ENCODE assay signal across 29 mouse cellular contexts in genomic region chr6:127392799-127393172, GRCm38 (mm10). TPM values are rescaled to one million over a fixed set of nuclear protein-coding genes. Genes with fewer than 3 reads are reported as not detected.
DNase-seq lines count a peak whose midpoint lies in the region; ATAC-seq and TF ChIP-seq lines count a peak whose summit lies in the region.
"Had no signal": no experiment of that assay in that cellular context is flagged by ENCODE, and none has a peak within 500 bp of the region (broad histone marks: within the 10 kb centered on the region; RNA-seq: fewer than 3 reads in every experiment).

No protein-coding gene starts in this region.

- ATAC-seq in lung, embryonic 14.5 days (ENCODE audit: insufficient read depth), result no peak
- peak; percentile 40 for ATAC-seq in erythroblast, adult 5-6 weeks (replicated peaks; ENCODE audit: low FRiP score, poor library complexity, severe bottlenecking)
- no peak for ATAC-seq in liver, postnatal 0 days
- ATAC-seq: activated CD4-positive, CD25-positive, alpha-beta regulatory T cell, adult 4 months; forebrain, embryonic 15.5 days; inflammation-experienced regulatory T-cells, adult 6 months had no signal

- no peak overlapping the region for H3K4me2 ChIP-seq in lung, embryonic 14.5 days
- H3K4me2 ChIP-seq in liver, postnatal 0 days (ENCODE audit: low read depth, low read length), result peak overlapping the region; percentile 35
- H3K4me2 ChIP-seq: embryonic facial prominence, embryonic 15.5 days; forebrain, embryonic 15.5 days; heart, embryonic 12.5 days; hindbrain, embryonic 14.5 days; kidney, embryonic 15.5 days; neural tube, embryonic 13.5 days had no signal

- no peak overlapping the region for H3K9ac ChIP-seq in lung, embryonic 14.5 days
- no peak overlapping the region for H3K9ac ChIP-seq in MEL (ENCODE audit: control insufficient read depth, low read depth, low read length, poor library complexity, severe bottlenecking)
- H3K9ac ChIP-seq in liver, postnatal 0 days (replicated peaks), result no peak overlapping the region
- H3K9ac ChIP-seq: embryonic facial prominence, embryonic 15.5 days; forebrain, embryonic 15.5 days; heart, embryonic 12.5 days; hindbrain, embryonic 14.5 days; kidney, embryonic 15.5 days; midbrain, embryonic 12.5 days; neural tube, embryonic 13.5 days had no signal

- no peak for TF ChIP-seq RAD21 in MEL (IDR thresholded peaks at IDR 0.05; ENCODE audit: low read depth, low read length)

- no peak for TF ChIP-seq CTCF in lung, embryonic 14.5 days (IDR thresholded peaks at IDR 0.05; ENCODE audit: low read depth)
- TF ChIP-seq CTCF in MEL (IDR thresholded peaks at IDR 0.05 in 2 of 3, conservative IDR thresholded peaks at IDR 0.05 in 1 of 3; ENCODE audit: control insufficient read depth in 1 of 3, insufficient read depth in 1 of 3, low read depth in 2 of 3, low read length in 3 of 3, poor library complexity in 1 of 3, severe bottlenecking in 1 of 3), result no peak
- no peak for TF ChIP-seq CTCF in liver, postnatal 0 days (IDR thresholded peaks at IDR 0.05; ENCODE audit: low read depth)

- no peak overlapping the region for H3K4me3 ChIP-seq in lung, embryonic 14.5 days (ENCODE audit: low read depth, low read length)
- no peak overlapping the region for H3K4me3 ChIP-seq in MEL (ENCODE audit: control insufficient read depth in 1 of 2, insufficient read depth in 1 of 2, low read depth in 2 of 2, low read length in 2 of 2)
- no peak overlapping the region for H3K4me3 ChIP-seq in liver, postnatal 0 days (ENCODE audit: low read depth, low read length)
- H3K4me3 ChIP-seq: embryonic facial prominence, embryonic 10.5 days; embryonic facial prominence, embryonic 15.5 days; forebrain, embryonic 15.5 days; heart, adult 2 months; heart, embryonic 12.5 days; kidney, embryonic 15.5 days; midbrain, embryonic 12.5 days; neural tube, embryonic 13.5 days had no signal

- no peaks in the 10 kb centered on the region for H3K9me3 ChIP-seq in lung, embryonic 14.5 days (ENCODE audit: low read depth, low read length)
- no peaks in the 10 kb centered on the region for H3K9me3 ChIP-seq in MEL (replicated peaks; ENCODE audit: insufficient read depth, low read length)
- no peaks in the 10 kb centered on the region for H3K9me3 ChIP-seq in liver, postnatal 0 days (ENCODE audit: low read length)
- H3K9me3 ChIP-seq: embryonic facial prominence, embryonic 10.5 days; embryonic facial prominence, embryonic 15.5 days; forebrain, embryonic 15.5 days; heart, embryonic 12.5 days; kidney, embryonic 15.5 days; midbrain, embryonic 12.5 days; neural tube, embryonic 13.5 days had no signal

- H3K4me1 ChIP-seq in lung, embryonic 14.5 days (ENCODE audit: insufficient read depth), result no peaks in the 10 kb centered on the region
- H3K4me1 ChIP-seq in MEL (ENCODE audit: control insufficient read depth in 1 of 2, insufficient read depth in 2 of 2, low read length in 2 of 2), result peaks cover 0 to 21% of the 10 kb centered on the region in 2 experiments; a peak in 3 of 4 replicates
- peaks cover 11% of the 10 kb centered on the region for H3K4me1 ChIP-seq in liver, postnatal 0 days (ENCODE audit: insufficient read depth)
- H3K4me1 ChIP-seq: embryonic facial prominence, embryonic 15.5 days had no signal

- no peaks in the 10 kb centered on the region for H3K27me3 ChIP-seq in lung, embryonic 14.5 days (ENCODE audit: insufficient read depth, low read length)
- H3K27me3 ChIP-seq in MEL (ENCODE audit: control insufficient read depth in 1 of 2, insufficient read depth in 2 of 2, low read length in 2 of 2), result no peaks in the 10 kb centered on the region
- no peaks in the 10 kb centered on the region for H3K27me3 ChIP-seq in liver, postnatal 0 days (ENCODE audit: insufficient read depth, low read length)
- H3K27me3 ChIP-seq: embryonic facial prominence, embryonic 15.5 days; forebrain, embryonic 15.5 days; heart, embryonic 12.5 days; kidney, embryonic 15.5 days; neural tube, embryonic 13.5 days had no signal

- 84% methylated on average over 1 of the region's 1 CpGs for WGBS in lung, embryonic 14.5 days
- WGBS in liver, postnatal 0 days (ENCODE audit: insufficient replicate concordance), result 47% methylated on average over 1 of the region's 1 CpGs

- H3K27ac ChIP-seq in lung, embryonic 14.5 days (ENCODE audit: low read depth), result peak overlapping the region; percentile 59
- H3K27ac ChIP-seq in MEL (ENCODE audit: control insufficient read depth, low read depth, low read length), result no peak overlapping the region
- 0 out of 2 replicates have a peak overlapping the region, but pooled peaks have one; percentile 46 for H3K27ac ChIP-seq in liver, postnatal 0 days (ENCODE audit: low read depth)
- H3K27ac ChIP-seq: embryonic facial prominence, embryonic 15.5 days; forebrain, embryonic 15.5 days; heart, adult 2 months; hindbrain, embryonic 14.5 days; kidney, embryonic 15.5 days; neural tube, embryonic 13.5 days; stomach, postnatal 0 days had no signal

- no peaks in the 10 kb centered on the region for H3K36me3 ChIP-seq in lung, embryonic 14.5 days (ENCODE audit: insufficient read depth)
- peaks cover 0 to 11% of the 10 kb centered on the region in 2 experiments; a peak in 1 of 4 replicates for H3K36me3 ChIP-seq in MEL (ENCODE audit: control insufficient read depth in 1 of 2, insufficient read depth in 2 of 2, low read length in 2 of 2)
- H3K36me3 ChIP-seq in liver, postnatal 0 days (replicated peaks; ENCODE audit: insufficient read depth, low read length), result no peaks in the 10 kb centered on the region
- H3K36me3 ChIP-seq: embryonic facial prominence, embryonic 10.5 days; embryonic facial prominence, embryonic 15.5 days; forebrain, embryonic 15.5 days; heart, embryonic 12.5 days; kidney, embryonic 15.5 days; midbrain, embryonic 12.5 days; neural tube, embryonic 13.5 days had no signal

- no peak for TF ChIP-seq POLR2A in MEL (IDR thresholded peaks at IDR 0.05; ENCODE audit: control insufficient read depth in 1 of 2, insufficient read depth in 1 of 2, low read depth in 1 of 2, low read length in 2 of 2, poor library complexity in 1 of 2)

- no peak for TF ChIP-seq EP300 in MEL (IDR thresholded peaks at IDR 0.05; ENCODE audit: low read depth in 1 of 2, low read length in 2 of 2)
- TF ChIP-seq EP300 in liver, postnatal 0 days (IDR thresholded peaks at IDR 0.05; ENCODE audit: low read depth), result no peak

- no peaks in the 10 kb centered on the region for H3K79me2 ChIP-seq in MEL (ENCODE audit: control insufficient read depth, insufficient read depth, low read length, poor library complexity)

- no peak for DNase-seq in lung, embryonic 14.5 days
- no peak for DNase-seq in lung, postnatal 14 days
- peak; percentile 8 for DNase-seq in MEL (ENCODE audit: low read depth, low spot score)
- no peak for DNase-seq in liver, postnatal 0 days
- DNase-seq in cerebellum, postnatal 14 days, result no peak
- no peak for DNase-seq in frontal cortex, postnatal 36 days (ENCODE audit: low spot score in 2 of 2)
- DNase-seq: adrenal gland, adult 2 months; adrenal gland, postnatal 36 days; B cell, adult 2 months; cerebellum, postnatal 10 days; heart, adult 2 months; heart, postnatal 4 days; kidney, adult 11 months; kidney, postnatal 25 days; right cerebral cortex, postnatal 4 days; thymus, adult 18-20 months; thymus, postnatal 25 days had no signal

TF ChIP-seq in MEL, 35 proteins besides CTCF, POLR2A, EP300 and RAD21:
- TF ChIP-seq RCOR1 (IDR thresholded peaks at IDR 0.05; ENCODE audit: low read depth, low read length), result no peak
- TF ChIP-seq MYC (IDR thresholded peaks at IDR 0.05; ENCODE audit: low read depth, low read length), result no peak
- no peak for TF ChIP-seq TCF12 (IDR thresholded peaks at IDR 0.05; ENCODE audit: low read depth, low read length)
- no peak for TF ChIP-seq KAT2A (conservative IDR thresholded peaks at IDR 0.05; ENCODE audit: low read depth, low read length)
- TF ChIP-seq MAFK (IDR thresholded peaks at IDR 0.05; ENCODE audit: borderline replicate concordance, low read depth, low read length), result no peak
- TF ChIP-seq GABPA (IDR thresholded peaks at IDR 0.05; ENCODE audit: low read depth, low read length), result no peak
- no peak for TF ChIP-seq ZNF384 (IDR thresholded peaks at IDR 0.05; ENCODE audit: low read depth, low read length)
- TF ChIP-seq BHLHE40 (IDR thresholded peaks at IDR 0.05; ENCODE audit: borderline replicate concordance, low read depth, low read length), result no peak
- no peak for TF ChIP-seq GATA1 (IDR thresholded peaks at IDR 0.05; ENCODE audit: low read depth, low read length)
- TF ChIP-seq ZC3H11A (IDR thresholded peaks at IDR 0.05; ENCODE audit: low read depth, low read length), result no peak

RNA-seq across cellular contexts. Expression of gene Parp11, which starts 53.9 kb away (rescaled TPM):
- polyA plus RNA-seq in lung, embryonic 14.5 days (2014; fragmentation: Nextera tagmentation; extraction: Ambion mirVana), result 29.1 and 31.4 TPM in 2 replicates
- total RNA-seq in MEL (2012; rRNA removed), result 4.9 and 5.9 TPM in 2 replicates
- polyA plus RNA-seq in MEL (2012; ENCODE audit: insufficient read depth in 1 of 2, insufficient read length in 2 of 2, low read depth in 1 of 2, low replicate concordance in 2 of 2, missing spikeins in 1 of 2), result 1 to 10 TPM in 1 of 2 experiments, not detected in 1; 8.2 TPM
- 4.0 and 15.0 TPM in 2 replicates for total RNA-seq in erythroblast, adult 5-6 weeks (2015; ENCODE audit: low replicate concordance)
- 24.2 and 25.0 TPM in 2 replicates for total RNA-seq in erythroblast, adult 5-6 weeks (2017; ENCODE audit: low replicate concordance)
- polyA plus RNA-seq in liver, postnatal 0 days (2015; fragmentation: Nextera tagmentation; extraction: Ambion mirVana), result 5.5 and 5.8 TPM in 2 replicates
